Mouse (Mus musculus) forebrain, embryonic 12.5 days (tissue): Measurements from ENCODE around the gene Rab20. TPM values are rescaled to one million over a fixed set of nuclear protein-coding genes. Genes with fewer than 3 reads are reported as not detected.
"Not testable (repeated sequence)": the region's sequence is repeated elsewhere in the genome, so short reads cannot be mapped to it uniquely, and the experiment has no call there.

Experiments used
- ATAC-seq: fragments of 200-750 bp; cut with Nextera tagmentation; 2 replicates; pipeline ENCODE4 v1.8.0; 2017; ENCODE audit warnings: moderate TSS enrichment; ENCODE audit not compliant: low FRiP score
- H3K27ac ChIP-seq: fragments of 300-500 bp; sonication (generic); 2 replicates; pipeline ENCODE4 v1.5.1; 2016; ENCODE audit warnings: mild to moderate bottlenecking
- H3K27me3 ChIP-seq: fragments of 300-500 bp; sonication (generic); 2 replicates; pipeline ENCODE4 v1.6.1; 2016; ENCODE audit warnings: mild to moderate bottlenecking
- H3K36me3 ChIP-seq: fragments of 300-500 bp; sonication (generic); replicated peaks from 2 replicates; pipeline ENCODE4 v1.6.1; 2016; ENCODE audit warnings: mild to moderate bottlenecking
- H3K4me1 ChIP-seq: fragments of 300-500 bp; sonication (generic); 2 replicates; pipeline ENCODE4 v1.6.1; 2016
- H3K4me2 ChIP-seq: fragments of 300-500 bp; sonication (generic); 2 replicates; pipeline ENCODE4 v1.6.1; 2016; ENCODE audit warnings: mild to moderate bottlenecking, moderate library complexity
- H3K4me3 ChIP-seq: fragments of 300-500 bp; sonication (generic); replicated peaks from 2 replicates; pipeline ENCODE4 v1.5.1; 2016; ENCODE audit warnings: mild to moderate bottlenecking
- H3K9ac ChIP-seq: fragments of 300-500 bp; sonication (generic); 2 replicates; pipeline ENCODE4 v1.6.1; 2016; ENCODE audit warnings: mild to moderate bottlenecking
- H3K9me3 ChIP-seq: fragments of 300-500 bp; sonication (generic); 2 replicates; pipeline ENCODE4 v1.6.1; 2016
- WGBS: fragments of 180-500 bp; shearing (Covaris S2); methylation state at CpG from one replicate; pipeline ENCODE4 v1.1.7; 2016; 5-methylcytosine and 5-hydroxymethylcytosine counted together
- polyA plus RNA-seq: library from polyadenylated mRNA; unstranded; fragments of >200 nt; fragmentation: Nextera tagmentation; extraction: Ambion mirVana; gene quantifications from 2 replicates; pipeline ENCODE4 v1.2.1, GENCODE M21; 2016

Rab20 gene
- polyA plus RNA-seq, 1 experiment from 2014 or later, result 0.36 TPM

DNA sequence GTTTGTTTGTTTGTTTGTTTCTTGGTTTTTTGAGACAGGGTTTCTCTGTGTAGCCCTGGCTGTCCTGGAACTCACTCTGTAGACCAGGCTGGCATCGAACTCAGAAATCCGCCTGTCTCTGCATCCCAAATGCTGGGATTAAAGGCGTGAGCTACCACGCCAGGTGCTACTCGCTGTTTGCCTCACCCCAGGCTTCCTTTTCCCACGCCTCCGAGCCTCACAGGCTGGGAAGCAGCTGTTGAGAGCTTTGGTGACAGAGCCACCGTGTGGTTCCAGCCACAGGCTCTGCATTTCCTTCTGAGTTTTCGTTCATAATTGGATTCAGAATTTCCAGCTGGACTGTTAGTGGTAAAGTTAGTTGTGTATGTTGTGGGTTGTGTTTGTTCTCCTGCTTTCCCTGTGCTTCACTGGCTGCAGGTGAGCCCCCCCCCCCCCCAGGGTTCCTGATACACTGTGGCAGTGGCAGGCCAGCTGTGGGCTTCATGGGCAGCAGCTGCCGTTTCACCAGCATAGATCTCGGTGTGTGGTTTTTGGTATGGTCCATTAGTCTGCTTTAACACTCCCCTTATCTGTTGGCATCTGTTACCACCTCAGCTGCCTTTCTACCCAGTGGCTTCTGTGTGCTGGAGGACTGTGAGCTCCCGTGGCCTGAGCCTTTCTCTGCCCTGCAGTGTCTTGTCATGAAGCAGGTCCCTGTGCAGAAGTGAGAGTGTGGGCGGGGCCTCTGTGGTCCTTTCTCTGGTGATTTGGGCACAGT, 25.1 kb upstream of the Rab20 start:
- WGBS, result 89% methylated on average over 13 of the region's 13 CpGs
- H3K36me3 ChIP-seq, result peaks cover 66% of the 10 kb centered on the region
- H3K27ac ChIP-seq, result no peak overlapping the region
- ATAC-seq, result no peak
- peaks cover 2% of the 10 kb centered on the region for H3K4me1 ChIP-seq
- no peak overlapping the region for H3K9ac ChIP-seq
- H3K9me3 ChIP-seq, result no peaks in the 10 kb centered on the region
- no peaks in the 10 kb centered on the region for H3K27me3 ChIP-seq
- H3K4me3 ChIP-seq, result no peak overlapping the region
- H3K4me2 ChIP-seq, result no peak overlapping the region

DNA sequence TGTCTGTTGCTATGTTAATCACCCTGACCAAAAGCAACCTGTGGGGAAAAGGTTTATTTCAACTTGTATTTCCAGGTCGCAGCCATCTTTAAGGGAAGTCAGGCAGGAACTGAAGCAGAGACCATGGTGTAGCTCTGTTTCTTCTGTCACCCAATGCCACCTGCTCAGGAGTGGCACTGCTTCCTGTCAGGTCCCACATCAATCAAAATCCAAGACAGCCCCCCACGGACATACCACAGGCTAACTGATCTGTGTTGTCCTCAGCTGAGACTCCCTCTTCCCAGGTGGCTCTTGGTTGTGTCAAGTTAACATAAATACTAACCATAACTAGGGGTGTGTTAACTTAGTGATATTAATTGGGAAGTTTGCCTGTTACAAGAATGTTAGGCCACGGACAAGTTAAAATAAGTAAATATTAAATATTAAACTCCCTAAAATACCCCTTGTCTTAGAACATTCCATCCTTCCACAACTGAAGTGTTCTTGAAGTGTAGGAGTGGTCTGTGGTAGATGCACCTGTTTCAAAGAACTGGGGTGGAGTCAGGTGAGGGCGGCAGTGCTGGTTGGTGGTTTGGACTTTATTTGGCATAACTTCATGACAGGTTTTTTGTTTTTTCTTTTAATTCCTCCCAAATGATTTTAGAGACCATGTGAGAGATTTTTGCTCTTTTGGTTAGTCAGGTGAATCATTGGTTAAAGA, 20.4 kb upstream of the Rab20 start:
- no peak for ATAC-seq
- H3K4me2 ChIP-seq, result peak overlapping the region; percentile 69; the same call in 1 of the 2 replicates
- H3K36me3 ChIP-seq, result peaks cover 20% of the 10 kb centered on the region
- peaks cover 17% of the 10 kb centered on the region for H3K27me3 ChIP-seq
- H3K27ac ChIP-seq, result no peak overlapping the region
- peaks cover 16% of the 10 kb centered on the region for H3K4me1 ChIP-seq
- WGBS, result 91% methylated on average over 4 of the region's 4 CpGs
- H3K9ac ChIP-seq, result no peak overlapping the region
- no peaks in the 10 kb centered on the region for H3K9me3 ChIP-seq
- H3K4me3 ChIP-seq, result no peak overlapping the region

DNA sequence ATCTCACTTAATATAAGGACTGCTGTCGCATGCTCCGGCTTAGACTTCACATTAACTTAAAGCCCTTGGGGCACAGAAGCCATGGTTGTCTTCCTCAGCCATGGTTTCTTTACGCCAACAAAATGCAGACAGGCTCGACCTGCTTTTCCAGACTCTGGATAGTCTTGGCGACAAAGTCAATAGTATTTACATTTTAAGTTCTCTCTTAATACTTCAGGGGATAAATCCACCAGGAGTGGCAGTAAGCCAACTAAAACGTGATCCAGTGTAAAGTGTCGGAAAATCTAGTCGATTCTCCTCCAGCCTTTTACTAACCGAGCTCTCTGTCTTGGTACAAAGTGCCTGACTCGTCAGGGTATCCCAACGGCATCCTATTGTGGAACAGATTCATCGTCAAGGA, 19.8 kb upstream of the Rab20 start:
- no peaks in the 10 kb centered on the region for H3K9me3 ChIP-seq
- H3K4me3 ChIP-seq, result peak overlapping the region; percentile 97

DNA sequence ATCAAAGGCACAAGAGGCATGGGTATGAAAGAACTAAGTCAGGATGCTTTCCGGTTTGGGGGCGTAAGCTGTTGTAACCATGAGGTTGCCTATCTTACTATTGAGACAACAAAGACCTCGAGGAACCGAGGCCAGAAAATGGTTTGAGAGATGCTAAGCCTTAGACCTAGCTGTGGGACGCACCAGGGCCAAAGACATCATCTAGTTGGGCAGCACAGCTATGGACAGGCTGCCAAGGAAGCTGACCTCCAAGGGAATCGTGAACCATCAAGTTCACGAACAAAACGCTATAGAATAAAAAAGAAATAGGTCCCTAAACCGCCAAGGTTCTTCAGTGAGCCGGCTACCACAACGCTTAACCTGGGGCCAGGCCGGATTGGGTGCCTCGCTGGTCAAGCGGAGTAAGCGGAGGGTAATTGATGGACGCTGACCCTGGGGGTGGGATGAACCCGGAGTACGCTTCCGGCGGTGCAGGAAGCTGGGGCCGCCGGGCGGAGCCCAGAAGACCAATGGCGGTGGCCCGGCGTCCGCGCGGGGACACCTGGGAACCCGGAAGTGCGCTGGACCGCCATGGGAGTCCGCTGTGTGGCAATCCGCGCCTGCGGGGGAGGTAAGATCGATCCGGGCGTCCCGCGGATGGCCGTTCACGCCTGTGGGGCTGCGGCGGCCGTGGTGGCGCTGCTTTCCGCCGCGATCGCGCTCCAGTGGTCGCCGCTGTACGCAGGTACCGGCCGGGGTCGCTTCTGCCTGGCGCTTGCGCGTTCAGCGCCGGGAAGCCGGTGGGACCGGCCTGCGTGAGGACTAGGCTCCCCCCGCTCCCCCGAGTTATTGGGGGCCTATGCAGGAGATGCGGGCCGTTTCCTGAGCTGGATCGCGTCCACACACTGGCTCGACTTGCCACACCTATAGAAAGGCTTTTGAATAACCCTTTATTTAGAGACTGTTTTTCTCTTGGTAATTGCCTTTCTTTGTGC, 18.8 kb upstream of the Rab20 start, which contains the start of gene Naxd:
Gene Naxd, plus strand, starts transcription at position 490 of the 974 bp plus-strand sequence.
- H3K4me2 ChIP-seq, result peak within 1 kb of the TSS; percentile 69
- peak within 1 kb of the TSS; percentile 85 for H3K9ac ChIP-seq
- H3K36me3 ChIP-seq, result peaks cover 5% of the 10 kb centered on the region
- H3K27ac ChIP-seq, result peak within 1 kb of the TSS; percentile 83
- H3K9me3 ChIP-seq, result no peaks in the 10 kb centered on the region
- peak; percentile 98 for ATAC-seq
- H3K27me3 ChIP-seq, result peaks cover 18% of the 10 kb centered on the region
- peak within 1 kb of the TSS; percentile 97 for H3K4me3 ChIP-seq
- peaks cover 16% of the 10 kb centered on the region for H3K4me1 ChIP-seq
- WGBS, result 3% methylated on average over 72 of the region's 73 CpGs

More for the DNA sequence above, 19.8 kb upstream of the Rab20 start:
- Histone ChIP-seq H3K27ac (no peak overlapping the region), H3K4me2 (peak overlapping the region; percentile 69), H3K27me3 (peaks cover 18% of the 10 kb centered on the region), H3K4me1 (peaks cover 16% of the 10 kb centered on the region), H3K36me3 (peaks cover 14% of the 10 kb centered on the region), H3K9ac (no peak overlapping the region)
- WGBS, result 77% methylated on average over 12 of the region's 12 CpGs
- no peak for ATAC-seq

DNA sequence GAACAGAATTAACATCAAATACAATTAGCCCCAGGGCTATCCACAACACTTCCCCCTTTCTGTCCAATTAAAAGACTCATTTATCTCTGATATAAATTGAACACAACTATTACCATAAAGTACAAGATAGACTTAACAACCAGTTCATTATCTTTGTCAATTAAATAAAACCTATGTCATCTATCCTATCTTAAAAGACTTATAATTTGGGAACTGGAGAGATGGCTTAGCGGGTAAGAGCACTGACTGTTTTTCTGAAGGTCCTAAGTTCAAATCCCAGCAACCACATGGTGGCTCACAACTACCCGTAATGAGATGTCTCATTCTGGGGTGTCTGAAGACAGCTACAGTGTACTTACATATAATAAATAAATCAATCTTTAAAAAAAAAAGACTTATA, 13.8 kb upstream of the Rab20 start:
- 86% methylated on average over 2 of the region's 2 CpGs for WGBS
- H3K9me3 ChIP-seq, H3K4me2 ChIP-seq, H3K9ac ChIP-seq, H3K4me3 ChIP-seq, H3K36me3 ChIP-seq, H3K4me1 ChIP-seq, ATAC-seq, H3K27ac ChIP-seq: not testable (repeated sequence)
- H3K27me3 ChIP-seq, result peaks cover 42% of the 10 kb centered on the region

DNA sequence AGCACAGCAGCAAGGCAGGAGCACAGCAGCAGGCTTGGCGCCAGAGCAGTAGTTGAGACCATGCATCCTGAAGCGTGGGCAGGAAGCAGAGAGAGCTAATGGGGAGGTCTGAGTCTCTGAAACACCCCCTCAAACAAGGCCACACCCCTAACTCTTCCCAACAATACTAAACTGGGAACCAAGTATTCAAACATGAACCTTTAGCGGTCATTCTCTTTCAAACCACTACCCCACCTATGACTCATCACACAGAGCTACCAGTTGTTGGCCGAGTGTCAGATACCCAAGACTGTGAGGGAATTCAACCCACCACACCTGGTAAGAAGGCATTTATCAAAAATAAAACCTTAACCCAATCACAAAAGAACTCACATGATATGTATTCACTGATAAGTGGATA, 8.7 kb upstream of the Rab20 start:
- H3K9me3 ChIP-seq, result no peaks in the 10 kb centered on the region
- peaks cover 50% of the 10 kb centered on the region for H3K27me3 ChIP-seq
- H3K4me3 ChIP-seq, result no peak overlapping the region
- 72% methylated on average over 4 of the region's 4 CpGs for WGBS
- ATAC-seq, result no peak
- H3K27ac ChIP-seq, result no peak overlapping the region
- H3K4me2 ChIP-seq, result no peak overlapping the region
- no peaks in the 10 kb centered on the region; the same call in 1 of the 2 replicates for H3K4me1 ChIP-seq
- H3K36me3 ChIP-seq, result no peaks in the 10 kb centered on the region
- H3K9ac ChIP-seq, result no peak overlapping the region

DNA sequence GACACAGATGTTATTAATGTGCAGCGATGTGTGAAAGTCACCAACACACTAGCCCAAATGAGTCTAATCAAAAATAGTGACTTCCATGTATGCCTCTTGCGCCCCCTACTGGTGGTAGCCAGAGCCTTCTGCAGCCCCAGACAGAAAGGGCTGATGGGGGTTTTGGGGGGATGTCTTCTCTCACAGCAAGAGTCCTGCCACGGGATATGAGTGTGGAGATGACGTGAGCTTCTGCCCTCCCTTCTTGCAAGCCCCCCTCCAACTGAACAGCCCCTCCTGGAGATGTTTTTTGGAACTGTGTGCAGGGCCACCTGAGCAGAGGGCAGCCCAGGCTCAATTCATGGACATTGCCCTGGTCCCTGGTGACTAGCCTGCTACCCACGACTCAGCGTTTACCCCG, 7.6 kb upstream of the Rab20 start:
- no peak for ATAC-seq
- no peaks in the 10 kb centered on the region; the same call in 1 of the 2 replicates for H3K4me1 ChIP-seq
- no peak overlapping the region for H3K4me2 ChIP-seq
- H3K9me3 ChIP-seq, result no peaks in the 10 kb centered on the region
- no peak overlapping the region for H3K4me3 ChIP-seq
- H3K27me3 ChIP-seq, result peaks cover 53% of the 10 kb centered on the region
- no peak overlapping the region for H3K27ac ChIP-seq
- WGBS, result 27% methylated on average over 7 of the region's 7 CpGs
- H3K9ac ChIP-seq, result no peak overlapping the region
- no peaks in the 10 kb centered on the region for H3K36me3 ChIP-seq

DNA sequence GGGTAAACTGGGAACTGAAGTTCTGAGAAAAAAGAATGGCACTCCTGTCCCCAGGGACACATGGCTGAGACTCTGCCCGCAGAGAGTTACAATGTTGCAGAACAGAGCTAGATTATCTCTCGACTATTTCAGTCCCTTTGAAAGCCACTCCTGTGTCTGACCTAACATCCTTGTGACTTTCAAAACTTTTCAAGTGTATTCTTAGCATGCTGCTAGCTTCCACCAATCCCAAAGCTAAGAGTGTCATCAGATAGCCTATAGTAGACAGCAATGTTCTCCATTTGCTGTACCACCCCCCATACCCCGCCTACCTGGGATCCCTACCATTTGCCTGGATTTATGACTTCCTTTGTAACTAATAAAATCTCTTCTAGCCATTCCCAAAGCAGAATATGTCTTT, 4.0 kb upstream of the Rab20 start:
- Histone ChIP-seq H3K9ac (no peak overlapping the region), H3K36me3 (no peaks in the 10 kb centered on the region), H3K27me3 (peaks cover 70% of the 10 kb centered on the region), H3K27ac (no peak overlapping the region), H3K9me3 (no peaks in the 10 kb centered on the region), H3K4me2 (no peak overlapping the region), H3K4me3 (no peak overlapping the region), H3K4me1 (peaks cover 18% of the 10 kb centered on the region)
- 84% methylated on average over 3 of the region's 3 CpGs for WGBS
- ATAC-seq, result no peak

DNA sequence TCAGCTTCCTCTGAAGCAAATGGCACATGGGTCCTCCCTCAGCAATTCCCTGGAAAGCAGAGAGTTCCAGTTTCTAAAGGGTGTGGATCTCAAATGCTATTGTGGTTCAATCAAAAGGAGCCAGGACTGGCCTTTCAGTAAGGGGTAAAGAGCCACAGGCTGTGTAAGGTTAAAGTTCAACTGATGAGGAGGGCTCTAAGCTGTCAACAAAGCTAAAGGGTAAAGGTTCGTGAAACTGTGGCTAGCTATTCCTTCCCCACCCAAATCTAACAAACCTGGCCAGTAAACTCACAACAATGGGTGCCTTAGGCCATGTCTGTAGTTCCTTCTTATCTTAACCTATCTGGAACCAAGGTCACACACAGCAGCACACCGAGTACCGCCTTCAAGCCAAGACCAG, 3.4 kb upstream of the Rab20 start:
- H3K27ac ChIP-seq, result no peak overlapping the region
- WGBS, result 62% methylated on average over 3 of the region's 3 CpGs
- H3K4me3 ChIP-seq, result no peak overlapping the region
- no peaks in the 10 kb centered on the region for H3K9me3 ChIP-seq
- no peak overlapping the region for H3K4me2 ChIP-seq
- H3K4me1 ChIP-seq, result peaks cover 21% of the 10 kb centered on the region
- peaks cover 72% of the 10 kb centered on the region for H3K27me3 ChIP-seq
- H3K36me3 ChIP-seq, result no peaks in the 10 kb centered on the region
- H3K9ac ChIP-seq, result no peak overlapping the region
- ATAC-seq, result no peak

DNA sequence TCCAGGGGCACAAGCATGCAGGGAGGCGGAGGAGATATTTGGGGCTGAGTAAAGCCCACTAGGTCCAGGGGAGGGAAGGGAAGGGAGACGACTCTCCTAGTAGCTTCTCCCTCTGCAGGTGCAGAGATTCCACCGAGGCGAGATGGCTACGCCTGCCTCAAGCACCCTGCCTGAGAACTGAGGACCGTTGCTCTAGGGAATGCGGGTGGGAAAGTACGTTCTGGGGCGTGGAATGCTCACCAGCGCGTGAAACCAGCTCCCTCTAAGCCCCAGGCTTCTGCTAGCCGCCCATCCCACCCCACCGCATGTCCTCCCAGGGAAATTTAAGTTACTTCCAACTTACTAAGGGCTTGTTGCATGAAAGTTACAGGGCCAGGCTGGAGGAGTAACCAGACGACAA, 1.1 kb upstream of the Rab20 start:
- Histone ChIP-seq H3K9me3 (no peaks in the 10 kb centered on the region), H3K9ac (no peak overlapping the region), H3K4me1 (peaks cover 28% of the 10 kb centered on the region), H3K4me3 (no peak overlapping the region), H3K27me3 (peaks cover 86% of the 10 kb centered on the region), H3K36me3 (no peaks in the 10 kb centered on the region), H3K4me2 (no peak overlapping the region), H3K27ac (no peak overlapping the region)
- 7% methylated on average over 14 of the region's 14 CpGs for WGBS
- ATAC-seq, result no peak

DNA sequence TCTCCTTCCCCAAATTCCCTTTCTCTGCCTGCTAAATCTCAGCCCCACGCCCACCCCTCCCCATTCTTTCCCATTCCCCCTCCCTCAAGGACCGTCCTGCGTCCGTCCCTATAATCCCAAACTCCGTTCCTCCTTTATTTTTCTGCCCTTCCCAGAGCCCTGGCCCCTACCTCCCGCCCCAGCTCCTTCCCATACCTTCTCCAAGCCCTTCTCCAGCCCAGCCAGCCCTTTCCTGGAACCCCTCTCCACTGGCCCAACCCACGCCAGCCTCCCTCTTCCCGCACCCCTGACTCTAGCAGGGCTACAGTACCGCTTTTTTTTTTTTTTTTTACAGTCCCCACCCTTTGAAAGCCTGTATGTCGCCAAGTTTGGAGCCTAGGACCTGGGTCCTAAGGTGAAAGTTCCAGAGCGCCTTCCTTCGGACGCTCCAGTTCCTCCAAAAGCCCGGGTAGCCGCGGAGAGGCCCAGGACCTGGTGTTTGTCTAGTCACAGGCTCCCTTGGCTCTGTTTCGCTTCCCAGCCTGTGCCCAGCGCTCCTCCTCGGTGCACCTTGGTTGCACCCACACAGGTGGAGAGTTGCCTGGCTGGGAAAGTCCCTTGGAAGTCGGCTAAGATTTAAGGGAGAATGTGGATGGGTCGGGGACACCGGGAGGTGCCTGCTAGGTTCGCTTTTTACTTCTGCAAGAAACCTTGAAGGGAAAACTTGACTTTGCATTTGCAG, 457 bp upstream of the Rab20 start:
- no peak overlapping the region for H3K9ac ChIP-seq
- peak overlapping the region; percentile 49 for H3K4me3 ChIP-seq
- H3K4me1 ChIP-seq, result peaks cover 28% of the 10 kb centered on the region
- H3K4me2 ChIP-seq, result peak overlapping the region; percentile 88
- H3K9me3 ChIP-seq, result no peaks in the 10 kb centered on the region
- H3K36me3 ChIP-seq, result no peaks in the 10 kb centered on the region
- 2% methylated on average over 23 of the region's 23 CpGs for WGBS
- H3K27ac ChIP-seq, result no peak overlapping the region
- H3K27me3 ChIP-seq, result peaks cover 89% of the 10 kb centered on the region
- ATAC-seq, result peak; percentile 12
